24 mouse cellular contexts compared by ENCODE assay signal in genomic region chr13:104516146-104516545, GRCm38 (mm10).
DNase-seq lines count a peak whose midpoint lies in the region; ATAC-seq lines count a peak whose summit lies in the region.
"Had no signal": no experiment of that assay in that cellular context is flagged by ENCODE, and none has a peak within 500 bp of the region (broad histone marks: within the 10 kb centered on the region; RNA-seq: fewer than 3 reads in every experiment).

No protein-coding gene starts in this region.

- H3K4me3 ChIP-seq in lung, embryonic 16.5 days (ENCODE audit: low read length), result no peak overlapping the region
- H3K4me3 ChIP-seq in limb, embryonic 10.5 days, result no peak overlapping the region
- H3K4me3 ChIP-seq: erythroblast, embryonic 14.5 days; forebrain, embryonic 15.5 days; heart, embryonic 12.5 days; midbrain, embryonic 13.5 days had no signal

- no peak overlapping the region for H3K9ac ChIP-seq in lung, embryonic 16.5 days (ENCODE audit: low read length)
- H3K9ac ChIP-seq: forebrain, embryonic 15.5 days; heart, embryonic 12.5 days; midbrain, embryonic 13.5 days had no signal

- WGBS in lung, embryonic 16.5 days, result 49% methylated on average over 4 of the region's 4 CpGs
- 29% methylated on average over 4 of the region's 4 CpGs for WGBS in limb, embryonic 10.5 days

- no peak for ATAC-seq in lung, embryonic 16.5 days (ENCODE audit: low read depth)
- ATAC-seq: forebrain, embryonic 15.5 days; hindbrain, embryonic 16.5 days; midbrain, embryonic 13.5 days had no signal

- H3K27me3 ChIP-seq in lung, embryonic 16.5 days (ENCODE audit: control insufficient read depth, insufficient read depth, low read depth, low read length), result no peaks in the 10 kb centered on the region
- H3K27me3 ChIP-seq in limb, embryonic 10.5 days (ENCODE audit: low read depth, poor library complexity, severe bottlenecking), result no peaks in the 10 kb centered on the region
- H3K27me3 ChIP-seq: forebrain, embryonic 15.5 days; heart, embryonic 12.5 days; midbrain, embryonic 13.5 days had no signal

- H3K4me1 ChIP-seq in lung, embryonic 16.5 days (replicated peaks; ENCODE audit: control insufficient read depth, insufficient read depth, low read length), result peaks cover 10% of the 10 kb centered on the region; the same call in 1 of the 2 replicates
- H3K4me1 ChIP-seq in limb, embryonic 10.5 days, result peaks cover 33% of the 10 kb centered on the region

- no peak overlapping the region for H3K4me2 ChIP-seq in lung, embryonic 16.5 days (ENCODE audit: low read depth, low read length)
- H3K4me2 ChIP-seq: forebrain, embryonic 15.5 days; heart, embryonic 12.5 days; liver, embryonic 11.5 days; midbrain, embryonic 13.5 days had no signal

- peak overlapping the region; percentile 26 for H3K27ac ChIP-seq in lung, embryonic 16.5 days (ENCODE audit: low read length)
- peak overlapping the region; percentile 65 for H3K27ac ChIP-seq in limb, embryonic 10.5 days
- H3K27ac ChIP-seq: forebrain, embryonic 15.5 days; midbrain, embryonic 13.5 days had no signal

- no peaks in the 10 kb centered on the region for H3K9me3 ChIP-seq in lung, embryonic 16.5 days (ENCODE audit: control insufficient read depth, low read length)
- no peaks in the 10 kb centered on the region for H3K9me3 ChIP-seq in limb, embryonic 10.5 days (replicated peaks)
- H3K9me3 ChIP-seq: forebrain, embryonic 15.5 days; G1E; midbrain, embryonic 13.5 days had no signal

- H3K36me3 ChIP-seq in lung, embryonic 16.5 days (ENCODE audit: control insufficient read depth, insufficient read depth, low read length), result no peaks in the 10 kb centered on the region
- no peaks in the 10 kb centered on the region for H3K36me3 ChIP-seq in limb, embryonic 10.5 days
- H3K36me3 ChIP-seq: forebrain, embryonic 15.5 days; G1E; heart, embryonic 12.5 days; midbrain, embryonic 13.5 days had no signal

- intact Hi-C loops in heart, postnatal 25 days (cut with DNase I), result no loop called here

- DNase-seq in heart, adult 11 months, result peak; percentile 61
- no peak for DNase-seq in heart, postnatal 25 days (ENCODE audit: low spot score)
- DNase-seq in lung, postnatal 14 days, result no peak
- DNase-seq in limb, embryonic 10.5 days (ENCODE audit: low spot score), result no peak
- no peak for DNase-seq in left cerebral cortex, adult 9 months (ENCODE audit: low spot score in 2 of 2)
- no peak for DNase-seq in MN1 (ENCODE audit: low spot score)
- DNase-seq: adrenal gland, postnatal 14 days; cerebellum, adult 9-11 months; gastrocnemius, postnatal 14 days; kidney, adult 2 months; kidney, postnatal 10 days; left cerebral cortex, postnatal 4 days; lung, adult 18-20 months; right cerebral cortex, postnatal 14 days; spleen, adult 18-20 months; thymus, postnatal 14 days had no signal
